Mouse (Mus musculus) cerebellum, adult 2 months (tissue): ENCODE data around the gene Rec114. TPM values are rescaled to one million over a fixed set of nuclear protein-coding genes. Genes with fewer than 3 reads are reported as not detected.

Experiments
- DNase-seq, 2 experiments: peaks; one replicate each; pipeline ENCODE4 v3.0.0; 2021
- H3K27ac ChIP-seq: fragments of 200-500 bp; 2 replicates; pipeline ENCODE4 v1.5.1; 2012; ENCODE audit warnings: low read length, control low read depth, inconsistent platforms; ENCODE audit not compliant: insufficient read depth
- H3K27me3 ChIP-seq: fragments of 200-500 bp; 2 replicates; pipeline ENCODE4 v1.6.1; 2012; ENCODE audit warnings: inconsistent platforms, mild to moderate bottlenecking, low read length, moderate library complexity; ENCODE audit not compliant: control insufficient read depth, insufficient read depth
- H3K4me1 ChIP-seq: fragments of 200-500 bp; 2 replicates; pipeline ENCODE4 v1.6.1; 2011; ENCODE audit warnings: low read length; ENCODE audit not compliant: control insufficient read depth, insufficient read depth
- H3K4me3 ChIP-seq: fragments of 200-500 bp; replicated peaks from 2 replicates; pipeline ENCODE3; 2011; ENCODE audit warnings: mild to moderate bottlenecking, low read depth, low read length, control low read depth; ENCODE audit not compliant: insufficient read depth
- CTCF ChIP-seq: fragments of 200-500 bp; IDR thresholded peaks from 2 replicates; pipeline ENCODE4 v1.5.1; 2011; ENCODE audit warnings: low read depth, mild to moderate bottlenecking, control low read depth, low read length, moderate library complexity, borderline replicate concordance; ENCODE audit not compliant: insufficient read depth
- POLR2A ChIP-seq: fragments of 200-500 bp; IDR thresholded peaks from 2 replicates; pipeline ENCODE4 v1.6.1; 2011; ENCODE audit warnings: low read length, control low read depth, borderline replicate concordance; ENCODE audit not compliant: insufficient read depth
- WGBS: fragments of 180-500 bp; shearing (Covaris S2); methylation state at CpG from one replicate; pipeline ENCODE4 v1.1.7; 2018; 5-methylcytosine and 5-hydroxymethylcytosine counted together
- polyA plus RNA-seq: library from polyadenylated mRNA; depleted of rRNA; stranded (reverse); fragments of >200 nt; gene quantifications from 2 replicates; pipeline ENCODE4 v1.2.3, GENCODE M21; 2012; rRNA removed

The Rec114 gene
- 1.0 and 1.5 TPM in 2 replicates for polyA plus RNA-seq

GRCm38 (mm10) chr9:58743702-58744248 is at the start of gene Rec114:
Gene Rec114 (minus strand): TSS chr9:58743964.
- Histone ChIP-seq H3K4me3 (no peak within 1 kb of the TSS), H3K27me3 (no peaks in the 10 kb centered on the region; the same call in 1 of the 2 replicates), H3K27ac (no peak within 1 kb of the TSS), H3K4me1 (0 out of 2 replicates have a peak, but pooled peaks cover 3% of the 10 kb centered on the region)
- no peak for DNase-seq
- no peak for TF ChIP-seq POLR2A
- TF ChIP-seq CTCF = no peak
- 90% methylated on average over 3 of the region's 3 CpGs for WGBS

- Histone ChIP-seq H3K4me1 (no peaks in the 10 kb centered on the region), H3K27me3 (no peaks in the 10 kb centered on the region), H3K27ac (no peak overlapping the region), H3K4me3 (no peak overlapping the region)
- DNase-seq = no peak
- 67% methylated on average over 3 of the region's 3 CpGs for WGBS
- TF ChIP-seq CTCF (no peak), POLR2A (no peak)
These were observed 45.7 kb upstream of the Rec114 start for GRCm38 (mm10) chr9:58789476-58789875.

GRCm38 (mm10) chr9:58775363-58775762 is 31.6 kb upstream of the Rec114 start:
- WGBS = 9% methylated on average over 2 of the region's 2 CpGs

GRCm38 (mm10) chr9:58774761-58775160 is 31.0 kb upstream of the Rec114 start:
- Histone ChIP-seq H3K4me3 (no peak overlapping the region), H3K27ac (no peak overlapping the region), H3K27me3 (no peaks in the 10 kb centered on the region), H3K4me1 (no peaks in the 10 kb centered on the region)
- DNase-seq = no peak
- 63% methylated on average over 3 of the region's 3 CpGs for WGBS
- TF ChIP-seq POLR2A (no peak), CTCF (no peak)

More at GRCm38 (mm10) chr9:58775363-58775762, 31.6 kb upstream of the Rec114 start:
- no peaks in the 10 kb centered on the region for H3K4me1 ChIP-seq
- no peak for TF ChIP-seq CTCF
- TF ChIP-seq POLR2A = no peak
- H3K27ac ChIP-seq = no peak overlapping the region
- DNase-seq = no peak
- no peaks in the 10 kb centered on the region for H3K27me3 ChIP-seq
- no peak overlapping the region for H3K4me3 ChIP-seq

- DNase-seq = no peak
- no peak overlapping the region for H3K4me3 ChIP-seq
- H3K27me3 ChIP-seq = no peaks in the 10 kb centered on the region
- H3K27ac ChIP-seq = no peak overlapping the region
- 64% methylated on average over 12 of the region's 12 CpGs for WGBS
- TF ChIP-seq CTCF = no peak
- TF ChIP-seq POLR2A = no peak
- H3K4me1 ChIP-seq = no peaks in the 10 kb centered on the region; the same call in 1 of the 2 replicates
These were observed 26.2 kb upstream of the Rec114 start for GRCm38 (mm10) chr9:58769943-58770342.

GRCm38 (mm10) chr9:58766959-58767955 is 23.5 kb upstream of the Rec114 start:
- Histone ChIP-seq H3K27ac (no peak overlapping the region), H3K4me1 (no peaks in the 10 kb centered on the region; the same call in 1 of the 2 replicates), H3K27me3 (no peaks in the 10 kb centered on the region), H3K4me3 (no peak overlapping the region)
- no peak for DNase-seq
- TF ChIP-seq POLR2A = no peak
- no peak for TF ChIP-seq CTCF
- 68% methylated on average over 17 of the region's 17 CpGs for WGBS

GRCm38 (mm10) chr9:58764354-58764753 is 20.6 kb upstream of the Rec114 start:
- no peak overlapping the region for H3K27ac ChIP-seq
- DNase-seq = no peak
- no peaks in the 10 kb centered on the region for H3K27me3 ChIP-seq
- 71% methylated on average over 5 of the region's 5 CpGs for WGBS
- H3K4me3 ChIP-seq = no peak overlapping the region
- no peaks in the 10 kb centered on the region; the same call in 1 of the 2 replicates for H3K4me1 ChIP-seq
- TF ChIP-seq CTCF (no peak), POLR2A (no peak)
